Mouse (Mus musculus) olfactory bulb, adult 2 months (tissue): ENCODE results near the gene Tyw1.

ENCODE experiments used
- CTCF ChIP-seq: fragments of 200-500 bp; IDR thresholded peaks from 2 replicates; pipeline ENCODE4 v1.5.1; 2012; ENCODE audit warnings: low read depth, mild to moderate bottlenecking, low read length, moderate library complexity; ENCODE audit not compliant: insufficient read depth
- POLR2A ChIP-seq: fragments of 200-500 bp; IDR thresholded peaks from 2 replicates; pipeline ENCODE4 v1.6.1; 2012; ENCODE audit warnings: mild to moderate bottlenecking, low read depth, low read length, moderate library complexity; ENCODE audit not compliant: insufficient read depth

GRCm38 (mm10) chr5:130217406-130217805, 38.0 kb upstream of the Tyw1 start:
- no peak for TF ChIP-seq POLR2A
- TF ChIP-seq CTCF: no peak
